Mouse (Mus musculus): ENCODE measurements at regions not wholly inside any gene's neighbourhood (a gene's known extent, or its start where the extent isn't known, plus 50 kb on each side); places are given as distances from the start of the nearest gene placed in this dataset.

DNA sequence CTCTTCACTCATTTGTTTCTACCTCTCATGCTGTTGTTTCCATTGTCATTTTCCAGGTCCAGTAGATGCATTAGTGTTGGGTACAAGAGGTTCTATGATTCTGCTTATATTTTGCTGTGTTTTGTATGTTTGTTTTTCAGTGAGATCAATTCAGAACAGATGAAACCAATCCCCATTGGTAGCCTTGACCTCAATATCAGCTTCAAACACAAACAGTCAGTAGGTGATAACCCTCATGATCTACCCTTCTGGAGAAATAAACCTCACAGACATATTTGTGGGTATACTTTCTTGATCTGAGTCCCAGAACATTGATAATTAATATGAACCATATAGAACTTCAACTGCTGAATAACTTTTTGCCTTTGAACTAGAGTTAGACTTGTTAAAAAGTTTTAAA lies 969.3 kb upstream of the Lrrc6 start:
- TF ChIP-seq CTCF (IDR thresholded peaks at IDR 0.05; ENCODE audit: extremely low read depth, insufficient read depth, low read length) (no peak), POLR2A (IDR thresholded peaks at IDR 0.05; ENCODE audit: extremely low read depth, insufficient read depth, low read length) (no peak)
